Mouse (Mus musculus) CD4-positive helper T cell, adult 2 months (primary cell): ENCODE measurements around the gene Prss30.

ENCODE experiments used
- DNase-seq: peaks from one replicate; pipeline ENCODE4 v3.0.0-alpha.2; 2012; ENCODE audit warnings: low read depth, missing footprints, low spot score

Prss30 gene

DNA sequence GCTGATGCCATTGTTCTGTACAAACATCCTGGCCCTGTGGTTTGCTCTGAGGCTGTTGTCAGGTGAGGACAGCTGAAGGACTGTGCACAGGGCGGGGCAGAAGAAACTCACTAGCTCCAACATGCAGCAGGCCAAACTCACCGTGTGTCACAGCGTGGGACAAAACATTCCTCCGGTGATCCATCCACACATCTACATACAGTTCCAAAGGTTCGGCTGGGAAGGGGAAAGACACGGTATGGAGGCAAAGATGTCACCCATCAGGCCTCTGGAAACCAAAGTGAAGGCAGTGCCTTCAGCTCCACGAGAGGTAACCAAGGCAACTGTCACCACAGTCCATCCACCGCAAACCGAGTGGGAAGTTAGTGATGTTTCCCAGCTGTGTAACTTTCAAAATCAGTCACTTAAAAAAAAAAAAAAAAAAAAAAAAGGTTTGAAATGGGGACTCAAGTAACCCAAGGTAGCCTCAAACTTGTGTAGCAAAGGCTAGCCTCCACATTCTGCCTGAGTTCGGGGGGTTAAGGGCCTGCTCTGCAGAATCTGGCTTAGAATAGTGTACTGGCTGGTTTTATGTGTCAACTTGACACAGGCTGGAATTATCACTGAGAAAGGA, at the start of gene Prss30:
Prss30 (minus strand) TSS at position 270 of the 613 bp plus-strand sequence.
- DNase-seq, result peak; percentile 83

DNA sequence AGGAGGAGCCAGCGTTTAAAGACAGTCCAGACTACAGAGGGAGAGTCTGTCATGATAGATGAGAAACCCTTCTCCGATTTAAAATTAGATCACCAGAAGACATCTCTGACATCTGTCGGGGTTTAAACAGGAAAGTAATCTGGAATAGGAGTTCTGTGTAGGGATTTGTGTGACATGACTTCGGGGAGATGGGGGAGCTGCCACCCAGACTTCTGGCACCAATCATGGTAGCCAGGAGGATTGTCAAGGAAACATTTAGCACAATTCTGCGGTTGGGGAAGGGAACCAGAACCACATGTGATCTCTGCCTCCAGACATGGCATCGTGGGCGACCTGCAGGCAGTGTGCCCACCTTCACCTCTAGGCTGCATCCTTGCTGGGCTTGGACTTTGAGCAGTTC, 49.1 kb upstream of the Prss30 start:
- DNase-seq, result no peak

DNA sequence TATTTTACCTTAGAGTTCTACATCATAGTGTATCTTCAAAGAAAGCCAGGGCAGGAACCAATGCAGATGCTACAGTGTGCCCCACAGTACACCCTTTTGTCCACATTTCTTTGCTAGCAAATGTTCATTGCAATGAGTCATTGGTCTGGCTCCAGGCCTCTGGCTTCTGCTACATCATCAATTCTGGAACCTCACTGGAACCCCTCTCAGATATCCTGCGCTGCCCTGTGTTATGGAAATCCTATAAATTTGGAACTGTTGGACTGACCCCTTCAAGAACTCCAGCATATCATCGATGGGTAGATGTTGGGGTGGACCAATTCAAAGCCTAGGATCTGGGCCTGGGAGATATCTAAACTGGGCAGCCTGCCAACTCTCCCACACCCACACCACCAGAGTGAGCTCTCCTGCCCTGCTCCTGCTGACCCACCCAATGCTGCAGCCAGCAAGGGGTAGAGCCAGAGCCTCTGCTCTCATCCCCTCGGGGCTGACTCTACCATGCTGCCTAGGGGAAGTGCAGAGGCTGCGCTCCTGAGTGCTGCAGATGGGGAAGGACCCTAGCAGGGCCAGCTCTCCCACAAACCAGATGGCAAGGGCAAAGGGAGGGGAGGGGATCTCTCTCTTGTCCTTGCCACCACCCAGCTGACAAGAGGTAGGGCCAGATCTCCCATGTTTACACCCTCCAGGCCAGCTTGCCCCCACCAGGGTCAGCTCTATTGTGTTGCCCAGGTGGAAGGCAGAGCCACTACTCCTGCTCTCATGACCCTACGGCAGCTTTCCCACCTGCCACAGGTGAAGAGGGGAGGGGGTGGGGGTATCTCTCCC, 41.2 kb upstream of the Prss30 start:
- DNase-seq, result no peak

DNA sequence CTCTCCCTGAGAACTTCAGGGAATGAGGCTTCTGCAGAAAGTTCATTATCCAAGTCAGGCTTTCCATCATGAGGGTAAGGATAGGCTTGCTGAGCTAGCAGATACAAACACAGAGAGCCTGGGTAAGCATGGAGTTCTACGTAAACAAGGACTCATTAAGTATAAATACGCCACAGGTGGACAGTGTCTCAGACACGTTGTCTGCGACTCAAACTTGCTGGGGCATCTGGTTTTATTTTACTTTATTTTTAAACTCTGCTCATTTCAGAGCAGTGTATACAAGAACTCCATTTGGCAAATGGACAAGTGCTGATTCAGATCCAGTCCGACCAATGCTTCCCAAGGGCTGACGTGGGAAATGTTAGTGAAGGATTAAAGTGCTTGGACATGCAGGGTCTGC, 40.3 kb upstream of the Prss30 start:
- DNase-seq, result no peak

DNA sequence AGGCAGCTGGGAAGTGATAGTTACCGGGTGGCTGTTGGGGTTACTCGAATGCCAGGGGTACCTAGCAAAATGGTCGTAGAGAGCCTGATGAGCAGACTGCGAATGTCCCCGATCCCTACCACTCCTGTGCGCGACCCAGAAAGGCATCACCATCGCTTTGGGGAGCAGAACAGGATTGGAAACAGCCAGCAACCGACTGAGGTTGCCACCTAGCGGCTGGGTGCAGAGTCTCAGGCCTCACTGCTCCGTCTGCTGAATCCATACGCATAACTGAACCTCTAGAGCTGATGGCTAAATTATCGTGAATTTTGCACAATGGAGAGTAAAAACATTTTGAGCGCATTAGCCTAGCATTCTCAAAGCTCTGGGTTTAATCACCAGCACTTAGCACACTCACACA, 35.4 kb upstream of the Prss30 start:
- DNase-seq, result no peak

DNA sequence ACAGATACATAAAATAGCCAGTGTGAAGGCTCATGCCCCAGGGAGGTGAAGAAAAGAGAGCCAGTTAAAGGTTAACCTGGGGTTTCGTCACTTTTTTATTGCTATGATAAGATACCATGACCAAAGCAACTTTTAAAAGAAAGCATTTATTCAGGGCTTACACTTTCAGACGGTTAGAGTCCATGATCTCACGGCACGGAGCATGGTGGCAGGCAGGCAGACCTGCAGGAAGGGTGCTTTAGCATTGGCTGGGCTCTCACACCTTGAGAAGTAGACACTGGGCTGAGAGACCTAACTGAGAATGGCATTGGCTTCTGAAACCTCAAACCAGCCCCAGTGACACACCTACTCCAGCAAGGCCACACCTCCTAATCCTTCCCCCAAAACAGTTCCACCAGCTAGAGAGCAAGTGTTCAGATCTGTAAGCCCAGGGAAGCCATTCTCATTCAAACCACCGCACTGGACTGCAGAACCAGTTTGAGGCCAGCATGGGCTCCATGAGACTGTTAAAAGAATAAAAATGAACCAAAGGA, 34.1 kb upstream of the Prss30 start:
- DNase-seq, result no peak

DNA sequence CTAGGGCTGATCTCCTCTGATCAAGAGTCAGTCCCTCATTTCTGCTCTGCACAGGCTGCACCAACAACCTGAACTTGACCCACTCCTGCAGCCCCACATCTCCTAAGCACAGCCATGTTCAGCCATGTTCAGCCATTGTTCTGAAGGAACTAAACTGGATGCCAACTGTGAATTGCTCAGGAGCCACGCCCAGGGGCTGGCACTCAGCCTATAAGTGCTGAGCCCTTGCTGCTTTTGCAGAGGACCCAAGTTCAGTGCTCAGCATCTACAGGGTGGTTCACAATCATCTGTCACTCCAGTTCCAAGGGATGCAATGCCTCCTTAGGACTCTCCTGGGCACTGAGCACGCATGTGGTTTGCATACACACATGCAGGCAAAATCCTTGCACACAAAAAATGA, 32.6 kb upstream of the Prss30 start:
- no peak for DNase-seq

DNA sequence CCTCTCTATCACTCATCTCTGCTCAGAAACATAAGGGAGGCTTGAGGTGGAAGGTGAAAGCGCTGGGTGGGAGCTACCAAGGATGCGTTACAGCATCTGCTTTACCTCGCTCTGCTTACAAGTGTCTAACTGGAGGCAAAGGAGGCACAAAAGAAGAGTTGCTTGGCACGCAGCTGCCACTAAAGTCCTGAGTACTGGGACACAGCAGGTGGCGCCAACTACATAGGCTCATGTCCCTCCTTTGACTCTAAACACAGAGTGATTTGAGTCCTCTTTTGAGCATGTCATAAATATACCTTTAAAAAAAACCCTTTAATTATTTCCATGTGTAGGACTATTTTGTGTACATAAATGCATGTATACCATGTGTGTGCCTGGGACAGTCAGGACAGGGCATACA, 29.3 kb upstream of the Prss30 start:
- DNase-seq, result no peak

DNA sequence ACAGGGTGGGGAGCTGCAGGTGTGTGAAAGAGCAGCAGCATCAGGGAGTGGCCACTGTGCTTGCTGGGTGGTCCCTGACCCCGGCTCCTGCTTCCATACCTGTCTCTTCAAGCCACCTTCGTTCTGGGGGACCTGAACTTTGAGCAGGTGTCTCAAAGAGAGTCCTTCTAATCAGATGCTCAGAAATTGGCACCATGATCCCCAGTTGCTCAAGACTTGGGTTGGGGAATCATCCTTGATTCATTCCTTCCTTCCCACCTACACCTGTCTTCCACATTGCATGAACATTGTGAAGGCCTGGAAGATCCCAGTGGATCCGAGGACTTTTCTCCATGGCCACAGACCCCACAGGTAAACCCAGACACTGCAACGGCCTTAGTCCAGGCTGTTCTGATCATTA, 27.7 kb upstream of the Prss30 start:
- no peak for DNase-seq

DNA sequence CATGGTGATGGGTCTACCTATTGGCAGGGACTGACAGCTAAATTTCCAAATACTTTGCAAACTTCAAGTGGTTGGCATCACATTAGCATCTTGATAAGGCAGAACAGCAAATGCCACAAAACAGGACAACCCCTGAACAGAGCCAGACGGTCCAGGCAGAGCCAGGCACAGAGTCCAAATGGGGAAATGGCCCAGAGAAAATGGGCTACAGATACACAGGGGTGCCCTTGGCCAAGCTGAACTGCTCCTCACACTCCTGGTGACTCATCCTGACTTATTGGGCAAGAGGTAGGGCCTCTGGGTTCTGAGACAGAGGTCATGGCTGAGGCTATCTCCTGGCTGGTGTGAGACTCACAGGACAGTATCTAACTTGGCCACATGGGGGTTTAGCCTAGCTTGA, 27.0 kb upstream of the Prss30 start:
- DNase-seq, result no peak

DNA sequence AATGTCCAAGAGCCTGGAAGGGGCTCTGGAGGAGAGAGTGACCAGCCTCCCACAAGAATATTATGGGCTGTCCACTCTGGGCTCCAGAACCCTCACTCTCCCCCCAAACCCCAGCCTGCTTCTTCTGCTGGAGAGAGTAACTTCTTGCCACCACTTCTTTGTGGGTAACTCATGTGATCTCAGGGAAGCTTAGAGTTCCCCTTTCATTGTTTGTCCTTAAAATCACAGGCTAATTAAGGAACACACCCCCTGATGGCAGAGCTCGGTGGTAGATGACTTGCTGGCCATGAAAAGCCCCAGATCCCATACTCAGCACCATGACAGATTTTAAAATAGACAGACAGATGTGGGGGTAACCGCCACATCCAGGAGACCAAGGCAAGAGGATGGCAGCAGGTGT, 26.6 kb upstream of the Prss30 start:
- DNase-seq, result no peak

DNA sequence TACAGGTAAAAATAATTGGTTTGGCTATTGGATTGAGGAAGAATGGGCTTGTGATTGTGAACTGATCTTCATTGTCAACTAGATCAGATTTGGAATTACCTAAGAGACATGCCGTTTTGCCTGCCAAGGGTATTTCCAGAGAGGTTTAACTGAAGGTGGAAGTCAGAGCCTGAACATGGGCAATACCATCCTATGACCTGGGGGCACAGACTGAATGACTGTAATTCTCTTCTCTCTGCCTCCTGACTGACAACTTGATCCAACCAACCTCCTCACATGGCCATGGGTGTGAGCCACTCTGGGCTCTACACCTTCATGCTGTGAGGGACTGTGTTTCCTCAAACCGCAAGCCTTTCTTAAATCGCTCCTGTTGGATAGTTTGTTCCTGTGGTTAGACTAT, 24.7 kb upstream of the Prss30 start:
- no peak for DNase-seq

DNA sequence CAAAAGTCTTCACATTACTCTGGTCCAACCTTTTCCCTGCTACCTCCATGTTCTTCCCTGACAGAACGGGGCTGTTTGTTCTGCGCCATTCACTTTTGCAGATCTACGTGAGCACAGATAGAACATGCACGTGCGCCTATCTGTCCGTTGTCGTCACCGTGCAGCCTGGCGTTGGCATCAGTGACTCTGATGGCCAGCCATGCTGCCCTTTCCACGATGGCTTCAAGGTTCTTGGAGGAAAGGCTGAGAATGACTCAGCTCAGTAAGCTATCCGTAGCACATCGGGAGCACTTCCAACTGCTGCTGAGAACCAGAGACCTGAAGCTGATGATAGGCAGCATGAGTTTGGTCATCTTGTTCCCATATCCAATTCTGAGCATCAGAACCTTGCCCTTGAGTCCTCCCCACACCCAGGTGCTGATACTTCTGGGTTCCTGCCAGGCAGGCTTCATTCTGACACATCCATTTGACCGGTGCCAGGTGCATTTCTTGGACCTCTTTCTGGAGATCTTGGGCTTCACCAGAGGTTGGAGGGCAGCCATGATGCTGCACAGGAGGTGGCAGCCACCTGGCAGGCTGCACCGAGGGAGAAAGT, 23.8 kb upstream of the Prss30 start:
- DNase-seq, result no peak

DNA sequence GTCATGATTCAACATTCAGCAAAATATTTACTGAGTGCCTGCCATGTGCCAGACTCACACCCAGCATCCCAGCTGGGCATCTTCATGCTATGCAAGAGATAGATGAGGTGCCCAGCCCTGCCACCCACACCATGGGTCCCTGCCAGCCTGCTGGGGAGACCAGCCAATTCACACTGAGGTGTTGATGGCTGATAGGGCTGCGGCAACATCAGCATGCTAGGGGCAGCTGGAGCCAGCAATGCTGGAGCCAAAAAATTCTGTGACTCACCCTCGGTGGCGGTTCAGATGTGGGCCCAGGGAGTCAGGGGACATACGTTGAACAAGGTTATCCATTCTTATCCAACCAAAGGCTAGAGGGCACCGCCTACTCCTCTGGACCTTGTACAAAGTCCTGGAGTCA, 20.0 kb upstream of the Prss30 start:
- no peak for DNase-seq

DNA sequence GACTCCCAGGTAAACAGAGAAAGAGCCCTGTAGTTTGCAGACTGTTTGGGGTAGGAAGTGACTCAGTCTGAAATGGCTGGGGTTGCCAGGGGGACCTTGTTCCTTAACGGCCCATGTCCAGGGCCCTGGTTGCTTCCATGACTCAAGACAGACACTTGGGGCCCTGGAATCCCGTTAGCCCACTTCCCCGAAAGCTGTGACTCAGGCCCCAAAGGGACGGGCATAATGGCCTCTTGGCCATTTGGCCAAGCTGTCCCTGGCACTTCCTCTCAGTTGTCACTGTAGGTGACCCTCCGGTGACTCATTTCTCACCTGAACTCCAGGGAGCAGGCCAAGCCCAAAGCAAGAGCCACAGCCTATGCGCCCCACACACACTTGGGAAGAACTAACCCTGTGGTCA, 18.0 kb upstream of the Prss30 start:
- DNase-seq, result no peak

DNA sequence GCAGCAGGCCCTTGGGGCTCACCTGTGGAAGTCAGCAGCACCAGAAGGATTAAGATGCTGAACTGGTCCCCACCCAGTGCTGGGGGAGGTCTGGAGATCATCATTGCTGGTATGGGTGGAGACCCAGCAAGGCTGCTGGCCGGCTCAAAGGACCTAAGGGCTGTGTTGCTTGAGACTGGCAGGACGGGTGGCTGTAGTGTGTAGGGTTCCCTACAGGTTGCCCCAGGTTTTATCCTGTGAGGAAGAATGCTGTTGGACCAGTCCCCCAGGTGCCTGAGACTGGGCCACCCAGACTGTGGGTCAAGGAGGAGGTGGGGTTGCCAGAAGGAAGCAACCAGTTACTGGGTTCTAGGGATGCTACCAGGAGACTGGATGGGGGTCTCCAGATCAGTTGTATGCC, 17.5 kb upstream of the Prss30 start, which contains the start of gene Prss22:
Prss22 (minus strand) TSS at position 200 of the 400 bp plus-strand sequence.
- DNase-seq, result no peak

DNA sequence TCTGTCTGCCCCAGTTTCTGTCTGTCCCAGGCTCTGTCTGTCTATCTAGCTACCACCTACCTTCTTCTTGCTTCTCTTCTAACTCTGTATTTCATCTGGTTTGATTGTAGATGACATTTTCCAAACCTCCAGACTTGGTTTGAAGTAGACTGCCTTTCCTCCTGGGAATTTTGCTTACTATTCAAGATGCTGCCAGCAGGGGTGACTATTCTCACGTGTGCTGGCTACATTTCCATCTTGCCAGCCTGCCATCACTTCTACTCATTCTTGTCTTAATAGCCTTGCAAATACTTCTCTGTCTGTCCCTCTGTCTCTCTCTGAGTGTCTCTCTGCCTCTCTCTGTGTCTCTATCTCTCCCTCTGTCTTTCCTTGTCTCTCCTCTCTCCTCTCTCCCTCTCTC, 15.1 kb upstream of the Prss30 start:
- DNase-seq, result no peak

DNA sequence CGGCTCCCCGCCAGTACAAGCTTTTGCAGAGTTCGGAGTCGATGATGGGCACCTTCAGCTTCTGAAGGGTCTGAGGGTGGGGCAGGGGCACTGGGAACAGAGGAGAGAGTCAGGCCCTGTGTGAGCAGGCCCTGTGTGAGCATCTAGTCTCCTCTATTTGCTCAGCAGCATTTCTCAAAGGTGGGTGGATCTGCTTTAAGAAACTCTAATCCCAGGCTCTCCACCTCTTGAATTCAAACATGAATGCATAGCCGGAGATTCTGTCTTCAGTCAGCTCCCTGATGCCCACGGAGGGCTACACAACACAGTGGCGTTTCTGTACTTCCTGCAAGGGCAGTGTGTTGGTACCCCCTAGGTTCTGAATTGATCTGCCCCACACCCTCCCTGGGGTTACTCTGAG, 14.3 kb upstream of the Prss30 start:
- DNase-seq, result no peak

DNA sequence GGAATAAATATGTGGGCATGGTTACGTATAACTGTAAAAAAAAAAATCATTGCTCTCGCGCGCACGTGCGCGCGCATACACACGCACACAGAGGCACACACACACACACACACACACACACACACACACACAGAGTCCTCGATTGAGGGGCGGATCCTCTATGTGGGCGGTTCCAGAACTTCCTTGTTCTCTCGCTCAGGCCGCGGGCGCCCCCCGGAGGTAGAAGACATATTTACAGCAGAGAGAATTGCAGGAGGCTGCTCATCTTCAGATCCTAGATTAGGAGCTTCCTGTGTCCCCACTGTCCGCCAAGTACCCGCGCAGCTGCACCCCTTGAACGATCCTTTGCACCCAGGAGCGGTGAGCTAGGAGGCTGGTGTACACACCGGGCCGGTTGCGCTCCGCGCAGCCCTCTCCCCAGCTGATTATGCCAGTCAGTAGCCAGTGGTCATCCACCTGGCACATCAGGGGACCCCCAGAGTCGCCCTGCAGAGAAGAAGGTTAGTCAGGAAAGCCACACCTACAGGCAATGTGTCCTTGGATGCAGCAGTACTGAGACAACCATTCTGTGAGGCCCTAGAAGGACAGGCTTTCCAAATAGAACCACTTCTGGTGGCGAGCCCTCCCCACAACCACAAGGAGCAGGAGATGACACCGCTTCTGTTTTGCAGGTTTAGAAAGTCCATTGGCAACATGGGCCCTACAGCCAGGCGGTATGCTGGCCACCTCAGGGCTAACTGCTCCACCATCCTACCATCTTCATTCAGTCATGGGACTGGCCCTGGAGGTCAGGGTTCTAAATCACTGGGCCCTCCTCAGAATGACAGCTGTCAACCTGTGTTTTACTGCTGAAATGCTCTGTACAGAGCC, 13.4 kb upstream of the Prss30 start:
- peak; percentile 91 for DNase-seq

DNA sequence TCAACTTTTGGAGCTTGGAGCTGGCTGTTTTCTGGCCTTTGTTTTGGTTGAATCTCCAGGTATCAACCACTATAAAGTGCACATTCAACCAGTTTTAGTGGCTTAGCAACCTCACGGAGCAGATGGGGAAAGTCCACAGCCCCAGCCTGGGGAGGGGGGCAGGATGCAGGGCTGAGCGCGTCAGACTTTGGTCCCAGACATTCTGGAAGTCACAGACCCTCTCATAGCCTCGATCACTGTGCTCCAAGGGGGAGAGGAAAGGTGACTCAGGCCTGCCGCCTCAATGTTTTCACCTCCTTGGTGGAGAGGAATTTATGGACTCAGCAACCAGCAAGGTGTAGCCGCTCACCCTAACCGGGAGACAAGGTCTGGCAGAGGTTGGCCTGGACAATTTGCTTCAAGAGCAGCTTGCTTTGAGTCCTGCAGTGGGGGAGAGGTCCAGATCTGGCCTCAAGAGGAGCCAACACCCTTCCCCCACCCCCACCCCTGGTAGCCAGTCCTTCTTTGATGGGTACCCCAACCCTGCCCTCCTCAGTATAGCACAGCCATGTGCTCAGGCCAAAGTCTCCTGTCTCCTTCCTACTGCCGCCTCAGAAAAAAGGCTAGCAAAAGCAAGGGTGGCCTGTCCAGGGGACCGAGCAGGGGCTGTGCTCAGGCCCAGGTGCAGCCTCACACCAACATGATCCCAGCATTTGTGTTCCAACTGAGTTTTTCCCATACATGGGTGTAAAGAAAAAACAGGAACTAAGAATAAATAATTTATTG, 12.6 kb upstream of the Prss30 start:
- DNase-seq, result peak; percentile 11

DNA sequence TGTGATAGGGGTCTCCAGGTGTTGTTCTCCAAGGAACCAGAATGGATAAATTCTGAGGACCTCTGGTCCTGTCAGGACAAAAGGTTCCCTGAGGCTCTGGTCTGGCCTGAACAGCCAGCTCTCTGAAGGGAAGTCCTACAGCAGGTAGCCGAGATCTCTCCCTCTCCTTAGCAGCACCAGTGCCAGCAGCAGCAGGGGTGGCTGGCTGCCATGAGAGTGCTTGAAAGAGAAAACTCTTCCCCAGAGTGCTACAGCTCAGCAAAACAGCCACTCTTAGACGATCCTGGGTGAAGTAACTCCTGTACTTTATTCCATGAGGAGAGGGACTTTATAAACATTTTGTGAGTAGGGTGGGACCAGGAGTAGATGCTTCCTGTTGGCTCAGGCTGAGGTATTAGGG, 9.4 kb upstream of the Prss30 start:
- DNase-seq, result no peak
